Mouse (Mus musculus) kidney, embryonic 14.5 days (tissue): ENCODE measurements around the gene Scand1. TPM values are rescaled to one million over a fixed set of nuclear protein-coding genes. Genes with fewer than 3 reads are reported as not detected.
A peak's percentile ranks its signal among the peaks of the same experiment; 100 is the strongest.

Experiments used
- ATAC-seq: fragments of 200-750 bp; cut with Nextera tagmentation; 2 replicates; pipeline ENCODE4 v1.8.0; 2017; ENCODE audit warnings: moderate number of reproducible peaks, mild to moderate bottlenecking, moderate TSS enrichment, moderate library complexity; ENCODE audit not compliant: low FRiP score, low TSS enrichment
- H3K27ac ChIP-seq: fragments of 300-500 bp; sonication (generic); 2 replicates; pipeline ENCODE4 v1.5.1; 2014; ENCODE audit warnings: low read depth, mild to moderate bottlenecking, low read length, moderate library complexity, mixed read lengths
- H3K27me3 ChIP-seq: fragments of 300-500 bp; sonication (generic); 2 replicates; pipeline ENCODE4 v1.6.1; 2014; ENCODE audit warnings: mild to moderate bottlenecking, low read length; ENCODE audit not compliant: control insufficient read depth, insufficient read depth
- H3K36me3 ChIP-seq: fragments of 300-500 bp; sonication (generic); 2 replicates; pipeline ENCODE4 v1.6.1; 2014; ENCODE audit warnings: low read length, mixed read lengths; ENCODE audit not compliant: control insufficient read depth, insufficient read depth
- H3K4me1 ChIP-seq: fragments of 300-500 bp; sonication (generic); 2 replicates; pipeline ENCODE4 v1.6.1; 2014; ENCODE audit warnings: low read length, mixed read lengths; ENCODE audit not compliant: control insufficient read depth, insufficient read depth
- H3K4me2 ChIP-seq: fragments of 300-500 bp; sonication (generic); replicated peaks from 2 replicates; pipeline ENCODE4 v1.6.1; 2014; ENCODE audit warnings: low read depth, mild to moderate bottlenecking, low read length
- H3K4me3 ChIP-seq: fragments of 300-500 bp; sonication (generic); 2 replicates; pipeline ENCODE4 v1.5.1; 2014; ENCODE audit warnings: mild to moderate bottlenecking, low read length
- H3K9ac ChIP-seq: fragments of 300-500 bp; sonication (generic); 2 replicates; pipeline ENCODE4 v1.6.1; 2014; ENCODE audit warnings: low read depth, mild to moderate bottlenecking, low read length, moderate library complexity
- H3K9me3 ChIP-seq: fragments of 300-500 bp; sonication (generic); 2 replicates; pipeline ENCODE4 v1.6.1; 2016; ENCODE audit warnings: low read length; ENCODE audit not compliant: control insufficient read depth
- WGBS: fragments of 180-500 bp; shearing (Covaris S2); extraction: QIAGEN DNeasy Blood & Tissue Kit; methylation state at CpG from one replicate; pipeline ENCODE4 v1.1.7; 2014; 5-methylcytosine and 5-hydroxymethylcytosine counted together
- polyA plus RNA-seq: library from polyadenylated mRNA; unstranded; fragments of >200 nt; fragmentation: Nextera tagmentation; extraction: Ambion mirVana; gene quantifications from 2 replicates; pipeline ENCODE4 v1.2.1, GENCODE M21; 2014

Scand1 gene
- polyA plus RNA-seq, 1 experiment from 2014 or later, result 74.2 TPM

DNA sequence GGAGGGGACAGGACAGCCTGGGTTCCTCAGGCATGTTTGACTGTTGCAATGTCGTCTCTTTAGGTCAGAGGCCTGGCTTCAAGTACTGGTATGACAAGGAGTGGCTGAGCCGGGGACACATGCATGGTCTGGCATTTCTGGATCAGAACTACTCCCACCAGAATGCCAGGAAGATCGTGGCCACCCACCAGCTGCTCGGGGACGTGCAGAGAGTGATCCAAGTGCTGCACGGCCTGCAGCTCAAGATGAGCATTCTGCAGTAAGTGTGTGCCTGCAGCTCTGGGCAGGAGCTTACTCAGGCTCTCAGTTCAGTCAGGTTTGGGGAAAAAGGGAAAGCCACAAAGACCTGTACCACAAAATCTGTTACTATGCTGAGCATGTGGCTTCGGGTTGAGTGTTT is 14.0 kb downstream of the Scand1 start:
- ATAC-seq, result no peak
- peaks cover 76% of the 10 kb centered on the region for H3K36me3 ChIP-seq
- no peaks in the 10 kb centered on the region for H3K9me3 ChIP-seq

DNA sequence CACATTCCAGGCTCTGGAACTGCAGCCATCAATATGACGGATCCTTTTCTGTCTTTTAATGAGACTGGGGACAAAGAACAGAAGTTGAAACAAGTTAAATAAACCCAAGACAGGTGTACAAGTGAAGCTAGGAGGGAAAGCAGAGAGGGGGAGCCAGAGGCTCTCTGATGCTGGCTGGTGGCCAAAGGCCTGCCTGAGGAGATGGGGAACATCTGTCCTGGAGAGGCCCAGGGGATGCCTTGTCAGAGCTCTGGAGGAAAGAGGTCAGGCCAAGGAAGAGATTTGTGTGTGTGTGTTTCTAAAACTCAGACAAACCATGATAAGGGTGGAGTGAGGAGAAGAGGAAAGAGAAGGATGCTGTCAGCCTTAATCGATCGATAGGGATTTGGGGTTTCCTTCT is 14.9 kb downstream of the Scand1 start:
- H3K27ac ChIP-seq, result no peak overlapping the region
- H3K4me1 ChIP-seq, result no peaks in the 10 kb centered on the region; the same call in 1 of the 2 replicates
- ATAC-seq, result peak; percentile 83
- H3K9me3 ChIP-seq, result no peaks in the 10 kb centered on the region
- no peak overlapping the region for H3K4me3 ChIP-seq
- H3K4me2 ChIP-seq, result no peak overlapping the region
- H3K36me3 ChIP-seq, result peaks cover 77% of the 10 kb centered on the region
- no peak overlapping the region for H3K9ac ChIP-seq
- no peaks in the 10 kb centered on the region for H3K27me3 ChIP-seq
- WGBS, result 63% methylated on average over 3 of the region's 3 CpGs

More for the DNA sequence above, 14.0 kb downstream of the Scand1 start:
- no peak overlapping the region for H3K27ac ChIP-seq
- no peak overlapping the region for H3K4me2 ChIP-seq
- H3K27me3 ChIP-seq, result no peaks in the 10 kb centered on the region
- H3K9ac ChIP-seq, result no peak overlapping the region
- H3K4me3 ChIP-seq, result no peak overlapping the region
- no peaks in the 10 kb centered on the region; the same call in 1 of the 2 replicates for H3K4me1 ChIP-seq
- WGBS, result 80% methylated on average over 7 of the region's 7 CpGs

DNA sequence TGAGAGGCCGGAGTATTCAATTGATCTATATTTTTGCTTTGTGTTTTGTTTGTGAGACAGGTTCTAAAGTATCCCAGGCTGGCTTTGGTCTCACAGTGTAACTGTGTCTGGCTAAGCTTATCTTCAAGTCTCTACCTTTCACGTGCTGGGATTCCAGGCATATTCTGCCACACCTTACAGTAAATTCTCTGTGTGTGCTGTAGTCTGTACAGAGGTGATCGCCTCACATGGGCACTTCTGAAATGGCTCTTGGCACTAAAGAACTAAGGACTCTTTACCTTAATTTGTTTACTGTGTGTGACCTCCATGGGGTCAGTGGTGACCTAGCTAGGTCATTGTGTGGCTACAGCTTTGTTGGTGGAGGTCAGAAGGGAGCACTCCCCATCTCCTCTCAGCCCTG is 16.3 kb downstream of the Scand1 start:
- Histone ChIP-seq H3K36me3 (peaks cover 66% of the 10 kb centered on the region), H3K9me3 (no peaks in the 10 kb centered on the region), H3K9ac (no peak overlapping the region), H3K4me1 (no peaks in the 10 kb centered on the region; the same call in 1 of the 2 replicates), H3K27ac (no peak overlapping the region), H3K27me3 (no peaks in the 10 kb centered on the region), H3K4me3 (no peak overlapping the region), H3K4me2 (no peak overlapping the region)
- ATAC-seq, result no peak
- 89% methylated on average over 3 of the region's 3 CpGs for WGBS

DNA sequence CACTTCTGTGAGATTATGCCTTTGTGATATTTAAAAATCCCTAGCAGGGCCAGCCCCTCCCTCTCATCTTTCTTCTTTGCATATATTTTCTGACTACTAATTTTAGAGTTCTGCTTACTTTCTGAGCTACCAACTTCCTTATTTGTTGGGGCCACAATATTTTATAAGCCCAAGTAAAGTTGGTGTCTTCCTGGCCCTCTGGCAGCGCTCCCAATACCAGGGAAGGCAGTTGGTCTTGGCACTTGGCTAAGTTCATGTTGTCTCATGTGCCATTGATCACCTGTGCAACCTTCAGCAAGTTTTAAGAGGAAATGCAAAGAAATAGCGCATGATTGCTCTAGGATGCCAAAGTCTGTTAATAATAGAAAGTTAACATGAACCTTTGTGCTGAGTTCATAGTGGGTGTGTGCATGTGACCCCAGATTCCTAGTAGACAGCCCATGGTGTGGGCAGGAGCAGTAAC is 16.9 kb downstream of the Scand1 start:
- H3K36me3 ChIP-seq, result peaks cover 61% of the 10 kb centered on the region

DNA sequence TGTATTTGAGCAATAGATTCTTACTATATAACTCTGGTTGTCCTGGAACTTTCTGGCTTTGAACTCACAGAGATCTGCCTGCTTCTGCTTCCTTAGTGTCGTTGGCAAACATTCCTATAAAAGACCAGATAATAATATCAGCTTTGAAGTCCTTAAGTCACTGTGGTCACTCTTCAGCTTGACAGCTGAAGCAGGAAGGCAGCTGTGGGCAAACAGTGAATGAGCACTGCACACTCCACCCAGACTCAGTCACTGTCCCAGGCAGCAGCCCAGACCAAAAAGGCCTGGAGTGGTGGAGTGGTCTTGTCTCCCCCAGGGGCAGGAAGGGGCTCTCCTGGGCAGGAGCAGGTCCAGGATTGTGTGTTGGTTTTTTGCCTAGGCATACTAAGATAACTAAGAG is 20.5 kb downstream of the Scand1 start:
- Histone ChIP-seq H3K27ac (no peak overlapping the region), H3K27me3 (no peaks in the 10 kb centered on the region), H3K9ac (no peak overlapping the region), H3K4me3 (no peak overlapping the region), H3K36me3 (peaks cover 72% of the 10 kb centered on the region), H3K9me3 (no peaks in the 10 kb centered on the region), H3K4me2 (no peak overlapping the region), H3K4me1 (no peaks in the 10 kb centered on the region)
- WGBS, result 98% methylated on average over 1 of the region's 1 CpGs
- ATAC-seq, result no peak

More for the DNA sequence above, 16.9 kb downstream of the Scand1 start:
- no peaks in the 10 kb centered on the region for H3K9me3 ChIP-seq
- H3K27me3 ChIP-seq, result no peaks in the 10 kb centered on the region
- H3K4me2 ChIP-seq, result no peak overlapping the region
- ATAC-seq, result no peak
- no peak overlapping the region for H3K9ac ChIP-seq
- no peak overlapping the region for H3K4me3 ChIP-seq
- no peaks in the 10 kb centered on the region; the same call in 1 of the 2 replicates for H3K4me1 ChIP-seq
- H3K27ac ChIP-seq, result no peak overlapping the region
- 99% methylated on average over 2 of the region's 2 CpGs for WGBS

DNA sequence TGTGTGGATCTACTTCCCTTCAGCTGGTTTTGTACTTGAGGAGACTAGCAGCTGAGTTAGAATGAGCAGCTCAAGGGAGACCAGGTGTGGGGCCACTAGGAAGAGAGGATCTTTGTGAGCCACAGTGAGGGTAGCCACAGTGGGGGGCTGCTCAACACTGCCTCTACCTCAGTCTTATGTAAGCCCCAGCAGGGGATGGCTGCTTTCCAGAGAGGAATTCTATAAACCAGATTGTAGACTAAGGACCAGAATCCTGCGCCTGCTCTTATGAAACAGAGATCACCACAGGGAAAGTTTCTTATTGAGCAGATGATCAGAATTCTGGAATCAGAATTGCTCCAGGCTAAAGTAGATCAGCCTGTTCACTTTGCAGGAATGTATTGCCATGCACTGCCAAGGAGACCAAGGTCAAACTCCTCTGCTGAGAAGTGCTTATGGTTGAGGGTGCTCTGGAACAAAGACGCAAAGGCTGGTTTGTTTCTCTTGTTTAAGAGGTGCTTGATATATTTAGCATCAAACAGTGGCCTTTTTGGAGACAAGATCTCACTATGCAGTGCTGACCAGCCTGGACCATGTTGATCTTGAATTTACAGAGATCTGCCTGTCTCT is 22.8 kb downstream of the Scand1 start:
- WGBS, result 93% methylated on average over 2 of the region's 2 CpGs
- Histone ChIP-seq H3K4me1 (no peaks in the 10 kb centered on the region), H3K9me3 (no peaks in the 10 kb centered on the region), H3K36me3 (peaks cover 58% of the 10 kb centered on the region), H3K27ac (no peak overlapping the region), H3K9ac (no peak overlapping the region), H3K4me2 (no peak overlapping the region), H3K4me3 (no peak overlapping the region), H3K27me3 (no peaks in the 10 kb centered on the region)
- ATAC-seq, result no peak

GRCm38 (mm10) chr2:156288222-156288621 is 24.3 kb downstream of the Scand1 start:
- no peak overlapping the region for H3K4me2 ChIP-seq
- H3K9ac ChIP-seq, result no peak overlapping the region
- 92% methylated on average over 2 of the region's 2 CpGs for WGBS
- H3K9me3 ChIP-seq, result no peaks in the 10 kb centered on the region
- no peak overlapping the region for H3K27ac ChIP-seq
- no peak overlapping the region for H3K4me3 ChIP-seq
- no peak for ATAC-seq
- H3K4me1 ChIP-seq, result no peaks in the 10 kb centered on the region
- no peaks in the 10 kb centered on the region for H3K27me3 ChIP-seq
- H3K36me3 ChIP-seq, result peaks cover 46% of the 10 kb centered on the region

DNA sequence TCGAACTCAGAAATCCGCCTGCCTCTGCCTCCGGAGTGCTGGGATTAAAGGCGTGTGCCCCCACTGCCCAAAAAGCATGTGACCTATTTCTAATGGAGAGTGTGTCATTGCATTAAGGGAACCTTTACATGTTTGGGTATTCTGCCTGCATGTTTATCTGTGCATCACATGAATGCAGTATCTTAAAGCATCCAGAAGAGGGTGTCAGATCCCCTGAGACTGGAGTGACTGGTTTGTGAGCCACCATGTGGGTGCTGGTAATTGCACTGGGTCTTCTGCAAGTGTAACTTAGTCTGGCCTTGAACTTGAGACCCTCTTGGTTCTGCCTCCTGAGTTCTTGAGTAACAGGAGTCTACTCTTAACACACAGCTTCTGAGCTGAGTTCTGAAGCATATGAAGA is 25.8 kb downstream of the Scand1 start:
- no peak overlapping the region for H3K4me3 ChIP-seq
- H3K9ac ChIP-seq, result no peak overlapping the region
- no peaks in the 10 kb centered on the region for H3K9me3 ChIP-seq
- WGBS, result 95% methylated on average over 4 of the region's 4 CpGs
- H3K27ac ChIP-seq, result no peak overlapping the region
- no peaks in the 10 kb centered on the region for H3K27me3 ChIP-seq
- no peaks in the 10 kb centered on the region for H3K4me1 ChIP-seq
- ATAC-seq, result no peak
- no peak overlapping the region for H3K4me2 ChIP-seq
- peaks cover 45% of the 10 kb centered on the region for H3K36me3 ChIP-seq

GRCm38 (mm10) chr2:156285161-156285560 is 27.3 kb downstream of the Scand1 start:
- Histone ChIP-seq H3K9ac (no peak overlapping the region), H3K9me3 (no peaks in the 10 kb centered on the region), H3K36me3 (peaks cover 48% of the 10 kb centered on the region), H3K4me3 (no peak overlapping the region), H3K4me2 (no peak overlapping the region), H3K27me3 (no peaks in the 10 kb centered on the region), H3K4me1 (no peaks in the 10 kb centered on the region), H3K27ac (no peak overlapping the region)
- WGBS, result 83% methylated on average over 2 of the region's 2 CpGs
- ATAC-seq, result no peak
